Mouse (Mus musculus) C2C12 (cell line): ENCODE results near the gene Hes1. TPM values are rescaled to one million over a fixed set of nuclear protein-coding genes. Genes with fewer than 3 reads are reported as not detected.

Experiments
- H3K27me3 ChIP-seq: one replicate; pipeline ENCODE4 v1.6.1; 2011; ENCODE audit not compliant: control insufficient read depth, insufficient read depth, insufficient read length
- H3K36me3 ChIP-seq: one replicate; pipeline ENCODE4 v1.6.1; 2011; ENCODE audit not compliant: control insufficient read depth, insufficient read depth
- H3K4me3 ChIP-seq: one replicate; pipeline ENCODE4 v1.5.1; 2011; ENCODE audit warnings: mild to moderate bottlenecking, control low read depth; ENCODE audit not compliant: poor library complexity, insufficient read depth, severe bottlenecking
- H3K79me2 ChIP-seq: one replicate; pipeline ENCODE4 v1.6.1; 2011; ENCODE audit not compliant: control insufficient read depth, insufficient read depth
- H3K79me3 ChIP-seq: one replicate; pipeline ENCODE4 v1.6.1; 2011; ENCODE audit warnings: low read depth, control low read depth
- H3ac ChIP-seq: one replicate; pipeline ENCODE3; 2011; ENCODE audit warnings: low read depth; ENCODE audit not compliant: control insufficient read depth, insufficient read length
- CEBPB ChIP-seq: IDR thresholded peaks from one replicate; pipeline ENCODE4 v1.6.1; 2011; ENCODE audit warnings: low read depth, mild to moderate bottlenecking, control low read depth, moderate library complexity
- CTCF ChIP-seq: IDR thresholded peaks from one replicate; pipeline ENCODE4 v1.5.1; 2011; ENCODE audit not compliant: control insufficient read depth, insufficient read depth, insufficient read length
- FOSL1 ChIP-seq: IDR thresholded peaks from one replicate; pipeline ENCODE4 v1.8.0; 2011; ENCODE audit warnings: mild to moderate bottlenecking, low read length; ENCODE audit not compliant: poor library complexity, insufficient read depth, severe bottlenecking
- MAX ChIP-seq: IDR thresholded peaks from one replicate; pipeline ENCODE4 v1.6.1; 2011; ENCODE audit warnings: mild to moderate bottlenecking, control low read depth
- MYOD1 ChIP-seq: IDR thresholded peaks from one replicate; pipeline ENCODE4 v1.6.1; 2011; ENCODE audit warnings: low read depth; ENCODE audit not compliant: control insufficient read depth, insufficient read length
- MYOG ChIP-seq: IDR thresholded peaks from one replicate; pipeline ENCODE4 v1.6.1; 2011; ENCODE audit not compliant: control insufficient read depth, insufficient read length; ENCODE audit errors: extremely low read depth
- USF1 ChIP-seq: IDR thresholded peaks from one replicate; pipeline ENCODE4 v1.6.1; 2011; ENCODE audit warnings: low read depth, mild to moderate bottlenecking, control low read depth, moderate library complexity
- polyA plus RNA-seq: library from polyadenylated mRNA; unstranded; fragments of >200 nt; fragmentation: generic; extraction: Trizol; gene quantifications from one replicate; pipeline ENCODE4 v1.2.1, GENCODE M21; 2012; ENCODE audit warnings: missing spikeins

Gene Hes1
- polyA plus RNA-seq, 1 experiment: 41.9 TPM

- Histone ChIP-seq H3K27me3 (no peaks in the 10 kb centered on the region), H3K79me3 (no peaks in the 10 kb centered on the region), H3K36me3 (no peaks in the 10 kb centered on the region), H3K79me2 (no peaks in the 10 kb centered on the region), H3ac (no peak overlapping the region), H3K4me3 (no peak overlapping the region)
- TF ChIP-seq MYOD1 (no peak), USF1 (no peak), MYOG (no peak), CEBPB (no peak), CTCF (no peak), FOSL1 (no peak), MAX (no peak)
These were observed 9.6 kb upstream of the Hes1 start for GRCm38 (mm10) chr16:30054541-30054940.

- Histone ChIP-seq H3K79me3 (no peaks in the 10 kb centered on the region), H3ac (no peak overlapping the region), H3K79me2 (no peaks in the 10 kb centered on the region), H3K4me3 (no peak overlapping the region), H3K27me3 (no peaks in the 10 kb centered on the region), H3K36me3 (no peaks in the 10 kb centered on the region)
- TF ChIP-seq USF1 (no peak), CEBPB (no peak), FOSL1 (no peak), MYOG (no peak), MYOD1 (no peak), MAX (no peak), CTCF (no peak)
These were observed 8.8 kb upstream of the Hes1 start for GRCm38 (mm10) chr16:30055361-30055889.

GRCm38 (mm10) chr16:30055927-30056326 lies 8.3 kb upstream of the Hes1 start:
- Histone ChIP-seq H3K36me3 (no peaks in the 10 kb centered on the region), H3K27me3 (no peaks in the 10 kb centered on the region), H3K79me2 (no peaks in the 10 kb centered on the region), H3ac (no peak overlapping the region), H3K79me3 (no peaks in the 10 kb centered on the region), H3K4me3 (no peak overlapping the region)
- TF ChIP-seq CTCF (no peak), MAX (no peak), MYOD1 (no peak), FOSL1 (no peak), USF1 (no peak), CEBPB (no peak), MYOG (no peak)

- no peaks in the 10 kb centered on the region for H3K79me2 ChIP-seq
- H3K4me3 ChIP-seq: no peak overlapping the region
- H3K27me3 ChIP-seq: no peaks in the 10 kb centered on the region
- H3K36me3 ChIP-seq: no peaks in the 10 kb centered on the region
- no peaks in the 10 kb centered on the region for H3K79me3 ChIP-seq
- TF ChIP-seq FOSL1: no peak
- no peak for TF ChIP-seq MYOD1
- no peak for TF ChIP-seq CEBPB
- TF ChIP-seq MAX: no peak
- no peak for TF ChIP-seq MYOG
- no peak for TF ChIP-seq CTCF
- no peak overlapping the region for H3ac ChIP-seq
These were observed 7.3 kb upstream of the Hes1 start for GRCm38 (mm10) chr16:30056906-30057305.

- Histone ChIP-seq H3K79me3 (no peaks in the 10 kb centered on the region), H3K27me3 (no peaks in the 10 kb centered on the region), H3K4me3 (no peak overlapping the region), H3K79me2 (no peaks in the 10 kb centered on the region), H3K36me3 (no peaks in the 10 kb centered on the region), H3ac (no peak overlapping the region)
- TF ChIP-seq MYOG: no peak
- no peak for TF ChIP-seq CEBPB
- TF ChIP-seq FOSL1: no peak
These were observed 5.0 kb upstream of the Hes1 start for GRCm38 (mm10) chr16:30058974-30059717.

GRCm38 (mm10) chr16:30060412-30060811 lies 3.8 kb upstream of the Hes1 start:
- Histone ChIP-seq H3K4me3 (no peak overlapping the region), H3K36me3 (no peaks in the 10 kb centered on the region), H3K79me2 (peaks cover 2% of the 10 kb centered on the region), H3K79me3 (peaks cover 3% of the 10 kb centered on the region), H3K27me3 (no peaks in the 10 kb centered on the region), H3ac (no peak overlapping the region)
- TF ChIP-seq MYOG: no peak
- no peak for TF ChIP-seq FOSL1
- TF ChIP-seq MAX: no peak
- TF ChIP-seq CTCF: no peak
- TF ChIP-seq CEBPB: no peak
- no peak for TF ChIP-seq MYOD1
- TF ChIP-seq USF1: no peak
